Mouse (Mus musculus) spleen, adult 18-20 months (tissue): ENCODE measurements at regions not wholly inside any gene's neighbourhood (a gene's known extent, or its start where the extent isn't known, plus 50 kb on each side); places are given as distances from the start of the nearest gene placed in this dataset.

ENCODE experiments used
- DNase-seq, 2 experiments: peaks; one replicate each; pipeline ENCODE4 v3.0.0; 2022; ENCODE audit warnings: mixed read lengths in 2 of 2

GRCm38 (mm10) chr9:24833766-24834165 lies 59.7 kb upstream of the Tbx20 start:
- no peak for DNase-seq

GRCm38 (mm10) chr9:24848210-24848609 lies 74.1 kb upstream of the Tbx20 start:
- DNase-seq: no peak

- no peak for DNase-seq
Observed at GRCm38 (mm10) chr9:24859459-24859858, 85.4 kb upstream of the Tbx20 start.

- DNase-seq: no peak
Observed at GRCm38 (mm10) chr9:24866390-24867173, 92.5 kb upstream of the Tbx20 start.

- DNase-seq: no peak
Observed at GRCm38 (mm10) chr9:24868746-24869145, 94.6 kb upstream of the Tbx20 start.

GRCm38 (mm10) chr9:24874434-24875143 lies 100.5 kb upstream of the Tbx20 start:
- DNase-seq: no peak

GRCm38 (mm10) chr9:24878384-24879174 lies 104.5 kb upstream of the Tbx20 start:
- DNase-seq: no peak

GRCm38 (mm10) chr9:24879662-24880061 lies 105.6 kb upstream of the Tbx20 start:
- DNase-seq: no peak

GRCm38 (mm10) chr9:24884011-24884410 lies 109.9 kb upstream of the Tbx20 start:
- no peak for DNase-seq

- DNase-seq: no peak
Observed at GRCm38 (mm10) chr9:24888282-24888681, 114.2 kb upstream of the Tbx20 start.

- no peak for DNase-seq
Observed at GRCm38 (mm10) chr9:24896498-24897261, 122.6 kb upstream of the Tbx20 start.

- DNase-seq: no peak
Observed at GRCm38 (mm10) chr9:24899206-24899928, 125.3 kb upstream of the Tbx20 start.

- DNase-seq: no peak
Observed at GRCm38 (mm10) chr9:24903706-24904105, 129.6 kb upstream of the Tbx20 start.

GRCm38 (mm10) chr9:24909086-24909979 lies 135.2 kb upstream of the Tbx20 start:
- no peak for DNase-seq

- DNase-seq: no peak
Observed at GRCm38 (mm10) chr9:24910738-24911137, 136.6 kb upstream of the Tbx20 start.

- DNase-seq: no peak
Observed at GRCm38 (mm10) chr9:24920031-24920445, 145.9 kb upstream of the Tbx20 start.

GRCm38 (mm10) chr9:24922051-24922860 lies 148.2 kb upstream of the Tbx20 start:
- DNase-seq: no peak

- no peak for DNase-seq
Observed at GRCm38 (mm10) chr9:24923514-24923913, 149.4 kb upstream of the Tbx20 start.

- no peak for DNase-seq
Observed at GRCm38 (mm10) chr9:24937731-24938130, 151.5 kb upstream of the Gm10181 start.

GRCm38 (mm10) chr9:24942943-24943342 lies 146.3 kb upstream of the Gm10181 start:
- no peak for DNase-seq
